Mouse (Mus musculus) T-helper 1 cell (primary cell): ENCODE results near the gene Prkg2.

Experiments used
- in situ Hi-C: fragments of 300-600 bp; cut with MboI, MseI; formaldehyde crosslinking; loops from one replicate; pipeline ENCODE4 v1.15.1; 2025; ENCODE audit warnings: high pct_unique_total_duplicates

Gene Prkg2

GRCm38 (mm10) chr5:98975877-98976672 lies 61.1 kb downstream of the Prkg2 start:
- in situ Hi-C loops = no loop called here

- in situ Hi-C loops = no loop called here
Measured at GRCm38 (mm10) chr5:98966679-98967078, 70.5 kb downstream of the Prkg2 start.

GRCm38 (mm10) chr5:98965139-98965538 lies 72.0 kb downstream of the Prkg2 start:
- in situ Hi-C loops = no loop called here

DNA sequence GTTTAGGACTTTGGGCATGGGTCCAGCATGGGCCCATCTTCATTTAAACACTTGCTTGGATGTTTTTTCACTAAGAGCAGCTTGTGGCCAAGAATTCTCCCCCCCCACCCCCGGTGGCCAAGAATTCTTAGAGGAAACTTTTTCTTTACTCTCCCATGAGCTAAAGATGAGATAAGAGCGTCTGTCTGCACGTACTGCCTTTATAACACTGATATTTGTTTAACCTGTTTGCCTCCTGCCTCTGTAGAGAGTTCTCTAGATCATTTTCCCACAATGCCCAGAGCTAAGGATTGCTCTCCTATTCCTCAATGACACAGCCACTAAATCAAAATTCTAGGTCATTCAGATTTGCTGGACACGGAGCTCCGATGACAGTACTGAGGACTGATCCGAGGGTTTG lies 72.8 kb downstream of the Prkg2 start:
- in situ Hi-C loops = no loop called here

GRCm38 (mm10) chr5:98962472-98962871 lies 74.7 kb downstream of the Prkg2 start:
- in situ Hi-C loops = no loop called here

- in situ Hi-C loops = no loop called here
Measured at GRCm38 (mm10) chr5:98955576-98955975, 81.6 kb downstream of the Prkg2 start.

- in situ Hi-C loops = no loop called here
Measured at GRCm38 (mm10) chr5:98953386-98953785, 83.8 kb downstream of the Prkg2 start.

DNA sequence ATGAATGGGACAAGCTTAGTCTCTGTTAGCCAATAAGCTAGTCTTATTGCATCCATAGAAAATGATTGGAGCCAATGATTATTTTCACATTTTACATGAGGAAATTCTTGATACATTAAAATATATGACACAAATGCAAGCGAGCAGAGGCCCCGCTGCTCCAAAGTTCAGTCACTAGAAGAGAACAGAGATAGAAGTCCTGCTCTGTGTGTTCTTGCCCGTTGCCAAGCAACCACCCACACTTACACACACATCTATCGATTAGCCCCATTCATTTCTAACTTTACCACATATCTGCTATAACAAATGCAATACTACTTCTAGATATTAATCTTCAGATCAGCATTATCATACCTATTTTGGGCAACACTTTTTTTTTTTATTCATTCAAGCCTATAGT lies 85.6 kb downstream of the Prkg2 start:
- in situ Hi-C loops = no loop called here

- in situ Hi-C loops = no loop called here
Measured at GRCm38 (mm10) chr5:98950495-98951092, 86.6 kb downstream of the Prkg2 start.

- in situ Hi-C loops = no loop called here
Measured at GRCm38 (mm10) chr5:98949784-98950183, 87.4 kb downstream of the Prkg2 start.

- in situ Hi-C loops = no loop called here
Measured at GRCm38 (mm10) chr5:98946656-98947055, 90.5 kb downstream of the Prkg2 start.

GRCm38 (mm10) chr5:98946117-98946620 lies 91.0 kb downstream of the Prkg2 start:
- in situ Hi-C loops = no loop called here

- in situ Hi-C loops = no loop called here
Measured at GRCm38 (mm10) chr5:98943776-98944175, 93.4 kb downstream of the Prkg2 start.

DNA sequence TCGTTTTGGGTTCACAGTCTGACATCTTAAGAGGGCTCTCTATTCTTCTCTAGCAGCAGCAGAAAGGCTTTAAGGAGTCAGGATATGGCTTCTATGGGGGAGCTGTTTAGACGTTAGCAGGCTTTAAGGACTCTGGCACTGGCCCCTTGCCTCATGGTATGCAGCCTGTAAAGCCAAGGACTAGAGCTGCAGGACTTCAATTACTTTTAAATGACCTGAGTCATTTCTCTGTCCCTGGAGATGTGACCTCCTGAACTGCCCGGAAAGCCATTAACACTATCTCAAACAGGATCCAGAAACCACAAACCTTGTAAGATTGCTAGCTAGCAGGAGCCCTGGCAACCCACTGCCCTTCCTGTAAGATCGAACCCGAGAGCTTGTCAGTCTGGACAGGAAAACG lies 96.4 kb downstream of the Prkg2 start:
- in situ Hi-C loops = no loop called here

- in situ Hi-C loops = no loop called here
Measured at GRCm38 (mm10) chr5:98939631-98940208, 97.4 kb downstream of the Prkg2 start.

GRCm38 (mm10) chr5:98939116-98939515 lies 98.0 kb downstream of the Prkg2 start:
- in situ Hi-C loops = no loop called here

GRCm38 (mm10) chr5:98937879-98938278 lies 99.3 kb downstream of the Prkg2 start:
- in situ Hi-C loops = no loop called here

DNA sequence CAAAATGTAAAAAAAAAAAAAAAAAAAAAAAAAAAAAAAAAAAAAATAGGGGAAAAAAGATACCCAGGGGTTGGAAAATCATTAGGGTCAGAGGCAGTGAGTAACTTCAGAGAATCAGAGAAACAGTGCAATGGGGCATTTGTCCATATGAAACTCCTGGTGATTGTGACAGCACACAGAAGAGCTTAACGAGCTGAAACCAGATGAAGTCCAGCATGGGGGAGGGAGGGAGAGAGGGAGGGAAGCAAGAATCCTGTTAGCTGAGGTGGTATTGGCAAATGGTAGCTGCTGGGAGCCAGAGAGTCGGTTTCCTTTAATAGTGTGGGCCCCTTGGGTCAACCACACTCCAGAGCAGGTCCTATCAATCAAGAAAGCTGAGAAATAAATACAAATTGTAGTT lies 100.5 kb downstream of the Prkg2 start:
- in situ Hi-C loops = no loop called here

GRCm38 (mm10) chr5:98935930-98936329 lies 101.2 kb downstream of the Prkg2 start:
- in situ Hi-C loops = no loop called here

GRCm38 (mm10) chr5:98922921-98923320 lies 114.2 kb downstream of the Prkg2 start:
- in situ Hi-C loops = no loop called here

DNA sequence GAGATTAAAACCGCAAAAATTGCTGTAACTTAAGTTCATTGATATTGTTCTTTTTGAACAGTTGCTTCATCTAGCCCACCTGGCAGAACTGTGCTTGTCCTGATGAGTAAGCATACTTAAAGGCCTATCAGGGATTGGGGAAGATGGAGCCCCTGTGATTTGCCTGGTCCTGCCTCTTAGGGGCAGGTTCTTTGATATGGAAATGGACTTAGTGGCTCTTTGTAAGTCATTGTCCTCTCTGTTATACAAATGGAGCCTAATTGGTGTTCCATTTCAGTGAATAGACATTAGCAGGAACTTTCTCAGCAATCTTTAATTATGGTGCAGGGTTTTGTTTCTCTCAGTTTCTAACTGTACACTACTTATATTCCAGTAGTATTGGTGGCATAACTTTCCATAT lies 115.5 kb downstream of the Prkg2 start:
- in situ Hi-C loops = no loop called here

- in situ Hi-C loops = no loop called here
Measured at GRCm38 (mm10) chr5:98918716-98919115, 118.4 kb downstream of the Prkg2 start.

GRCm38 (mm10) chr5:98902339-98902738 lies 134.8 kb downstream of the Prkg2 start:
- in situ Hi-C loops = no loop called here
